Mouse (Mus musculus): ENCODE measurements around the gene Srrm2. TPM values are rescaled to one million over a fixed set of nuclear protein-coding genes. Genes with fewer than 3 reads are reported as not detected.

Srrm2 gene
- total and polyA plus RNA-seq, 2 experiments from 2014 or later = 147 to 384 TPM

- H3K9me3 ChIP-seq (ENCODE audit: low read length) = no peaks in the 10 kb centered on the region
- H3K27ac ChIP-seq (ENCODE audit: low read depth, low read length) = no peak overlapping the region
- H3K9ac ChIP-seq = no peak overlapping the region
- no peaks in the 10 kb centered on the region for H3K4me1 ChIP-seq (ENCODE audit: insufficient read depth)
- no peak overlapping the region for H3K4me2 ChIP-seq (ENCODE audit: low read depth)
- no peak for TF ChIP-seq CTCF (IDR thresholded peaks at IDR 0.05; ENCODE audit: low read depth)
- H3K36me3 ChIP-seq (ENCODE audit: insufficient read depth) = no peaks in the 10 kb centered on the region; the same call in 1 of the 2 replicates
- DNase-seq (no peak), ATAC-seq (no peak)
- 76% methylated on average over 10 of the region's 10 CpGs for WGBS
- H3K4me3 ChIP-seq (ENCODE audit: low read depth, low read length) = no peak overlapping the region
- H3K27me3 ChIP-seq (ENCODE audit: insufficient read depth, low read length) = no peaks in the 10 kb centered on the region
Measured at GRCm38 (mm10) chr17:23776216-23776615, 14.1 kb upstream of the Srrm2 start.

GRCm38 (mm10) chr17:23777141-23777540 is 13.2 kb upstream of the Srrm2 start:
- TF ChIP-seq CTCF (IDR thresholded peaks at IDR 0.05; ENCODE audit: low read depth) = no peak

GRCm38 (mm10) chr17:23778447-23778846 is 11.9 kb upstream of the Srrm2 start:
- TF ChIP-seq CTCF (IDR thresholded peaks at IDR 0.05; ENCODE audit: low read depth) = no peak
- Histone ChIP-seq H3K4me1 (ENCODE audit: insufficient read depth) (no peaks in the 10 kb centered on the region), H3K9me3 (ENCODE audit: low read length) (no peaks in the 10 kb centered on the region), H3K9ac (no peak overlapping the region), H3K27me3 (ENCODE audit: insufficient read depth, low read length) (no peaks in the 10 kb centered on the region), H3K4me2 (ENCODE audit: low read depth) (no peak overlapping the region), H3K27ac (ENCODE audit: low read depth, low read length) (no peak overlapping the region), H3K4me3 (ENCODE audit: low read depth, low read length) (no peak overlapping the region), H3K36me3 (ENCODE audit: insufficient read depth) (no peaks in the 10 kb centered on the region; the same call in 1 of the 2 replicates)
- DNase-seq = no peak
- WGBS = 62% methylated on average over 2 of the region's 2 CpGs
- no peak for ATAC-seq

More at GRCm38 (mm10) chr17:23777141-23777540, 13.2 kb upstream of the Srrm2 start:
- Histone ChIP-seq H3K9ac (no peak overlapping the region), H3K9me3 (ENCODE audit: low read length) (no peaks in the 10 kb centered on the region), H3K36me3 (ENCODE audit: insufficient read depth) (no peaks in the 10 kb centered on the region; the same call in 1 of the 2 replicates), H3K27me3 (ENCODE audit: insufficient read depth, low read length) (no peaks in the 10 kb centered on the region), H3K4me3 (ENCODE audit: low read depth, low read length) (no peak overlapping the region), H3K4me1 (ENCODE audit: insufficient read depth) (no peaks in the 10 kb centered on the region), H3K27ac (ENCODE audit: low read depth, low read length) (no peak overlapping the region), H3K4me2 (ENCODE audit: low read depth) (no peak overlapping the region)
- ATAC-seq = no peak
- WGBS = 86% methylated on average over 2 of the region's 2 CpGs
- no peak for DNase-seq

- H3K36me3 ChIP-seq (ENCODE audit: insufficient read depth) = no peaks in the 10 kb centered on the region; the same call in 1 of the 2 replicates
- H3K9ac ChIP-seq = no peak overlapping the region
- H3K4me1 ChIP-seq (ENCODE audit: insufficient read depth) = peaks cover 6% of the 10 kb centered on the region; the same call in 1 of the 2 replicates
- H3K27me3 ChIP-seq (ENCODE audit: insufficient read depth, low read length) = no peaks in the 10 kb centered on the region
- DNase-seq (no peak), ATAC-seq (no peak)
- H3K9me3 ChIP-seq (ENCODE audit: low read length) = no peaks in the 10 kb centered on the region
- no peak overlapping the region for H3K27ac ChIP-seq (ENCODE audit: low read depth, low read length)
- no peak overlapping the region for H3K4me2 ChIP-seq (ENCODE audit: low read depth)
- no peak for TF ChIP-seq CTCF (IDR thresholded peaks at IDR 0.05; ENCODE audit: low read depth)
- no peak overlapping the region for H3K4me3 ChIP-seq (ENCODE audit: low read depth, low read length)
Measured at GRCm38 (mm10) chr17:23783352-23783751, 7.0 kb upstream of the Srrm2 start.

GRCm38 (mm10) chr17:23785561-23786471 is 4.5 kb upstream of the Srrm2 start, which contains the start of gene Flywch2:
Gene Flywch2, minus strand, starts transcription at chr17:23786081.
- DNase-seq (peak; percentile 95), ATAC-seq (peak; percentile 89)
- H3K27ac ChIP-seq (ENCODE audit: low read depth, low read length) = peak within 1 kb of the TSS; percentile 83
- H3K4me3 ChIP-seq (ENCODE audit: low read depth, low read length) = peak within 1 kb of the TSS; percentile 59
- peak within 1 kb of the TSS; percentile 82 for H3K4me2 ChIP-seq (ENCODE audit: low read depth)
- H3K4me1 ChIP-seq (ENCODE audit: insufficient read depth) = peaks cover 15% of the 10 kb centered on the region
- WGBS = 3% methylated on average over 43 of the region's 43 CpGs
- no peaks in the 10 kb centered on the region for H3K9me3 ChIP-seq (ENCODE audit: low read length)
- H3K36me3 ChIP-seq (ENCODE audit: insufficient read depth) = no peaks in the 10 kb centered on the region
- no peak; the same call in 1 of the 2 replicates for TF ChIP-seq CTCF (IDR thresholded peaks at IDR 0.05; ENCODE audit: low read depth)
- H3K27me3 ChIP-seq (ENCODE audit: insufficient read depth, low read length) = no peaks in the 10 kb centered on the region
- peak within 1 kb of the TSS; percentile 70 for H3K9ac ChIP-seq

GRCm38 (mm10) chr17:23786510-23786931 is 3.8 kb upstream of the Srrm2 start:
- DNase-seq (peak; percentile 77), ATAC-seq (peak; percentile 66)
- no peaks in the 10 kb centered on the region for H3K36me3 ChIP-seq (ENCODE audit: insufficient read depth)
- peak overlapping the region; percentile 59 for H3K4me3 ChIP-seq (ENCODE audit: low read depth, low read length)
- H3K9ac ChIP-seq = peak overlapping the region; percentile 70
- peaks cover 22% of the 10 kb centered on the region for H3K4me1 ChIP-seq (ENCODE audit: insufficient read depth)
- TF ChIP-seq CTCF (IDR thresholded peaks at IDR 0.05; ENCODE audit: low read depth) = no peak; the same call in 1 of the 2 replicates
- H3K27me3 ChIP-seq (ENCODE audit: insufficient read depth, low read length) = no peaks in the 10 kb centered on the region
- H3K27ac ChIP-seq (ENCODE audit: low read depth, low read length) = peak overlapping the region; percentile 83
- H3K9me3 ChIP-seq (ENCODE audit: low read length) = no peaks in the 10 kb centered on the region
- WGBS = 11% methylated on average over 13 of the region's 13 CpGs
- peak overlapping the region; percentile 82 for H3K4me2 ChIP-seq (ENCODE audit: low read depth)

GRCm38 (mm10) chr17:23788973-23789372 is 1.4 kb upstream of the Srrm2 start:
- H3K36me3 ChIP-seq (ENCODE audit: insufficient read depth) = no peaks in the 10 kb centered on the region
- H3K9me3 ChIP-seq (ENCODE audit: low read length) = no peaks in the 10 kb centered on the region
- no peak overlapping the region for H3K27ac ChIP-seq (ENCODE audit: low read depth, low read length)
- WGBS = 90% methylated on average over 4 of the region's 4 CpGs
- no peak for ATAC-seq
- no peak overlapping the region for H3K4me3 ChIP-seq (ENCODE audit: low read depth, low read length)
- TF ChIP-seq CTCF (IDR thresholded peaks at IDR 0.05; ENCODE audit: low read depth) = no peak
- H3K27me3 ChIP-seq (ENCODE audit: insufficient read depth, low read length) = no peaks in the 10 kb centered on the region
- no peak overlapping the region for H3K4me2 ChIP-seq (ENCODE audit: low read depth)
- H3K9ac ChIP-seq = no peak overlapping the region
- peaks cover 23% of the 10 kb centered on the region for H3K4me1 ChIP-seq (ENCODE audit: insufficient read depth)
- no peak for DNase-seq
